Mouse (Mus musculus): ENCODE measurements around the gene Rftn1. TPM values are rescaled to one million over a fixed set of nuclear protein-coding genes. Genes with fewer than 3 reads are reported as not detected.

Rftn1 gene
- polyA plus RNA-seq, 1 experiment = 67.4 TPM

DNA sequence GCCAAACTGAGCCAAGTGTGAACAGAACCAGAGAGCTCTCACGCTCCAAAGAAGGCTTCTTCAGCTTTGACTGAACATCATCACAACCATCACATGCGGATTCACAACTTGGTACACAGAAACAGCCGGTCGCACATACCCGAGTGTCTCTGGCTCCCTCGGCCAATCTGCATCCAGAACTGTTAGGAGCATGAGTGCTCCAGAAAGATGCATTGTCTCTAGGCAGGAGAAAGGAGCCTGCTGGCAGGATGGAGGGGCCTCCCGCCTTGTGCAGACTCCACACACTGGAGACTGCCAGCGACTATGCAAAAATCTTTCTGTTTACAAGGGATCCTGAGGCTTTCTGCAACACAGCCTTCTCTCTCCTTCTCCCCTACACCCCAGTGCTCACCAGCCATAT lies 75.8 kb downstream of the Rftn1 start:
- peaks cover 4% of the 10 kb centered on the region for H3K36me3 ChIP-seq (ENCODE audit: control insufficient read depth, insufficient read depth, low read length)
- 91% methylated on average over 8 of the region's 8 CpGs for WGBS
- no peak for TF ChIP-seq POLR2A (IDR thresholded peaks at IDR 0.05; ENCODE audit: low read depth, low read length)
- TF ChIP-seq CTCF (IDR thresholded peaks at IDR 0.05; ENCODE audit: extremely low read depth, insufficient read depth, insufficient read length, insufficient replicate concordance) = no peak
- H3K27me3 ChIP-seq (ENCODE audit: control insufficient read depth, insufficient read depth, low read length) = no peaks in the 10 kb centered on the region
- DNase-seq (ENCODE audit: low read depth in 1 of 2, low spot score in 2 of 2) = no peak
- no peak overlapping the region for H3K27ac ChIP-seq (ENCODE audit: insufficient read depth, low read length)
- H3K4me3 ChIP-seq (ENCODE audit: extremely low read depth, insufficient read depth, insufficient read length) = no peak overlapping the region
- no peaks in the 10 kb centered on the region for H3K4me1 ChIP-seq (ENCODE audit: control insufficient read depth, insufficient read depth, insufficient read length)

- Histone ChIP-seq H3K4me3 (ENCODE audit: extremely low read depth, insufficient read depth, insufficient read length) (no peak overlapping the region), H3K36me3 (ENCODE audit: control insufficient read depth, insufficient read depth, low read length) (peaks cover 14% of the 10 kb centered on the region), H3K27me3 (ENCODE audit: control insufficient read depth, insufficient read depth, low read length) (no peaks in the 10 kb centered on the region), H3K27ac (ENCODE audit: insufficient read depth, low read length) (no peak overlapping the region), H3K4me1 (ENCODE audit: control insufficient read depth, insufficient read depth, insufficient read length) (no peaks in the 10 kb centered on the region)
- no peak for DNase-seq (ENCODE audit: low read depth in 1 of 2, low spot score in 2 of 2)
- no peak for TF ChIP-seq CTCF (IDR thresholded peaks at IDR 0.05; ENCODE audit: extremely low read depth, insufficient read depth, insufficient read length, insufficient replicate concordance)
- no peak for TF ChIP-seq POLR2A (IDR thresholded peaks at IDR 0.05; ENCODE audit: low read depth, low read length)
- WGBS = 78% methylated on average over 14 of the region's 14 CpGs
These were observed 79.6 kb downstream of the Rftn1 start for GRCm38 (mm10) chr17:50110650-50111415.

- no peak for DNase-seq (ENCODE audit: low read depth in 1 of 2, low spot score in 2 of 2)
- WGBS = 95% methylated on average over 10 of the region's 10 CpGs
- Histone ChIP-seq H3K27me3 (ENCODE audit: control insufficient read depth, insufficient read depth, low read length) (no peaks in the 10 kb centered on the region), H3K4me3 (ENCODE audit: extremely low read depth, insufficient read depth, insufficient read length) (no peak overlapping the region), H3K4me1 (ENCODE audit: control insufficient read depth, insufficient read depth, insufficient read length) (no peaks in the 10 kb centered on the region), H3K36me3 (ENCODE audit: control insufficient read depth, insufficient read depth, low read length) (peaks cover 16% of the 10 kb centered on the region), H3K27ac (ENCODE audit: insufficient read depth, low read length) (no peak overlapping the region)
- TF ChIP-seq CTCF (IDR thresholded peaks at IDR 0.05; ENCODE audit: extremely low read depth, insufficient read depth, insufficient read length, insufficient replicate concordance) (no peak), POLR2A (IDR thresholded peaks at IDR 0.05; ENCODE audit: low read depth, low read length) (no peak)
These were observed 83.7 kb downstream of the Rftn1 start for GRCm38 (mm10) chr17:50106811-50107210.

DNA sequence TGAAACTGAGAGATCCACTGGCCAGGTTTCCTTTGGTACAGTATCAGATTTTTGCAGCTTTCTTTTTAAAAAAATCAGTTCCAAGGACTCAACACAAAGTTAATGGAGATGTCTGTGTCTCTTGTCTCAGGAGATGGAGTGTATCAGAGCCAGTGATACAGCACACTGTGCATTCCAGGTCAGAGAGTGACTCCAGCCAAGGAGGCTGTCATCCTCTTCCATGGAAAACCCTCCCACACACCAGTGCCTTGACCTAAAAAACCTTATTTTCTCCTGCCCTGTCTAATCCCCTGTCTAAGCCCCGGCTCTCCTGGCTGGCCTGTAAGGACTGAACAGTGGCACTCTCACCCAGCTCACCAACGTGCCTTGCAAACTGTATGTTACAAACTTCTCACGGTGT lies 86.3 kb downstream of the Rftn1 start:
- H3K4me3 ChIP-seq (ENCODE audit: extremely low read depth, insufficient read depth, insufficient read length) = no peak overlapping the region
- peaks cover 16% of the 10 kb centered on the region for H3K36me3 ChIP-seq (ENCODE audit: control insufficient read depth, insufficient read depth, low read length)
- H3K27ac ChIP-seq (ENCODE audit: insufficient read depth, low read length) = no peak overlapping the region
- TF ChIP-seq POLR2A (IDR thresholded peaks at IDR 0.05; ENCODE audit: low read depth, low read length) (no peak), CTCF (IDR thresholded peaks at IDR 0.05; ENCODE audit: extremely low read depth, insufficient read depth, insufficient read length, insufficient replicate concordance) (no peak)
- no peak for DNase-seq (ENCODE audit: low read depth in 1 of 2, low spot score in 2 of 2)
- H3K27me3 ChIP-seq (ENCODE audit: control insufficient read depth, insufficient read depth, low read length) = no peaks in the 10 kb centered on the region
- H3K4me1 ChIP-seq (ENCODE audit: control insufficient read depth, insufficient read depth, insufficient read length) = no peaks in the 10 kb centered on the region
- 86% methylated on average over 3 of the region's 3 CpGs for WGBS

DNA sequence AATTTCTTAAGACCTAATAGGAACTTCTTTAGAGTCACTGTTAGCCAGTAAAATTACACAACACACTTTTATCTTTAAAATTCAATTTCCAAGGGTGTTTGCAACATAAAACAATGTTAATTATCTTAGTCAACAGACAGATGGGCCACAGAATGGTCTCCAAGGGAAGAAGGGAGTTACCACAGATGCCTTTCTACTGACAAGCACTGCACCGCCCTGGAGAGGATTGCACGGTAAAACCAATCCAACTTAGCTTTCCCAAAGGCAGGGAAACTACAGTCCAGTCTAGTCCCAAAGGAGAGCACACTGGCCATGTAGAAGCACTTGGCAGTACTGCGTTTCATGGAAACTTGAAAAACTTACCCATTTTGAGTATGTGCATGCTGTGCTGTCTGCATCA lies 89.1 kb downstream of the Rftn1 start:
- no peak for DNase-seq (ENCODE audit: low read depth in 1 of 2, low spot score in 2 of 2)

GRCm38 (mm10) chr17:50100070-50100469 lies 90.4 kb downstream of the Rftn1 start:
- Histone ChIP-seq H3K27ac (ENCODE audit: insufficient read depth, low read length) (no peak overlapping the region), H3K4me3 (ENCODE audit: extremely low read depth, insufficient read depth, insufficient read length) (no peak overlapping the region), H3K27me3 (ENCODE audit: control insufficient read depth, insufficient read depth, low read length) (no peaks in the 10 kb centered on the region), H3K4me1 (ENCODE audit: control insufficient read depth, insufficient read depth, insufficient read length) (peaks cover 16% of the 10 kb centered on the region), H3K36me3 (ENCODE audit: control insufficient read depth, insufficient read depth, low read length) (peaks cover 2% of the 10 kb centered on the region)
- no peak for TF ChIP-seq POLR2A (IDR thresholded peaks at IDR 0.05; ENCODE audit: low read depth, low read length)
- no peak for TF ChIP-seq CTCF (IDR thresholded peaks at IDR 0.05; ENCODE audit: extremely low read depth, insufficient read depth, insufficient read length, insufficient replicate concordance)
- WGBS = 62% methylated on average over 12 of the region's 12 CpGs
- DNase-seq (ENCODE audit: low read depth in 1 of 2, low spot score in 2 of 2) = no peak

More for the DNA sequence above, 89.1 kb downstream of the Rftn1 start:
- Histone ChIP-seq H3K4me1 (ENCODE audit: control insufficient read depth, insufficient read depth, insufficient read length) (peaks cover 9% of the 10 kb centered on the region; the same call in 1 of the 2 replicates), H3K27ac (ENCODE audit: insufficient read depth, low read length) (no peak overlapping the region), H3K27me3 (ENCODE audit: control insufficient read depth, insufficient read depth, low read length) (no peaks in the 10 kb centered on the region), H3K36me3 (ENCODE audit: control insufficient read depth, insufficient read depth, low read length) (peaks cover 10% of the 10 kb centered on the region), H3K4me3 (ENCODE audit: extremely low read depth, insufficient read depth, insufficient read length) (no peak overlapping the region)
- no peak for TF ChIP-seq POLR2A (IDR thresholded peaks at IDR 0.05; ENCODE audit: low read depth, low read length)
- 81% methylated on average over 3 of the region's 3 CpGs for WGBS

DNA sequence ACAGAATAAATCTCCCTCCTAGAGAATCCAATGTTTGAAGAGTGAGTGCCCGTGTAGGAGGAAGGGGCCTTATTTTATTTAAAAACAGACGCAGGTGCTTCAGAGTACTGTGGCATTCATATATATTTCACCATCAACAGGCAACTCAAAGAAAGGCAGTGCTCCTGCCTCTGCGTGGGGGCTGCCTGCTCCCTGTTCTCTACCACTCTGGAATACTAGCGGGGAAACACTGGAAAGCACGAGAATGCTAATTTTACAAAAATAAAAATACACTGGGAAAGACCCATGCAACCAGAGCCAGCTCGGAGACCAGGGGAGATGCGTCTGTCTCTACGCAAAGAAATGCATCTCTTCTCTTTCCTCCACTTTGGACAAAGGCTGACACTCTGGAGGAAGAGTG lies 91.1 kb downstream of the Rftn1 start:
- no peaks in the 10 kb centered on the region for H3K27me3 ChIP-seq (ENCODE audit: control insufficient read depth, insufficient read depth, low read length)
- no peak overlapping the region for H3K27ac ChIP-seq (ENCODE audit: insufficient read depth, low read length)
- H3K4me1 ChIP-seq (ENCODE audit: control insufficient read depth, insufficient read depth, insufficient read length) = peaks cover 20% of the 10 kb centered on the region
- TF ChIP-seq POLR2A (IDR thresholded peaks at IDR 0.05; ENCODE audit: low read depth, low read length) (no peak), CTCF (IDR thresholded peaks at IDR 0.05; ENCODE audit: extremely low read depth, insufficient read depth, insufficient read length, insufficient replicate concordance) (no peak)
- 91% methylated on average over 8 of the region's 8 CpGs for WGBS
- no peak overlapping the region for H3K4me3 ChIP-seq (ENCODE audit: extremely low read depth, insufficient read depth, insufficient read length)
- DNase-seq (ENCODE audit: low read depth in 1 of 2, low spot score in 2 of 2) = no peak
- peaks cover 2% of the 10 kb centered on the region for H3K36me3 ChIP-seq (ENCODE audit: control insufficient read depth, insufficient read depth, low read length)

All from spleen, adult 2 months (tissue).